Mouse (Mus musculus): ENCODE measurements around the gene Wasl.

Gene Wasl

DNA sequence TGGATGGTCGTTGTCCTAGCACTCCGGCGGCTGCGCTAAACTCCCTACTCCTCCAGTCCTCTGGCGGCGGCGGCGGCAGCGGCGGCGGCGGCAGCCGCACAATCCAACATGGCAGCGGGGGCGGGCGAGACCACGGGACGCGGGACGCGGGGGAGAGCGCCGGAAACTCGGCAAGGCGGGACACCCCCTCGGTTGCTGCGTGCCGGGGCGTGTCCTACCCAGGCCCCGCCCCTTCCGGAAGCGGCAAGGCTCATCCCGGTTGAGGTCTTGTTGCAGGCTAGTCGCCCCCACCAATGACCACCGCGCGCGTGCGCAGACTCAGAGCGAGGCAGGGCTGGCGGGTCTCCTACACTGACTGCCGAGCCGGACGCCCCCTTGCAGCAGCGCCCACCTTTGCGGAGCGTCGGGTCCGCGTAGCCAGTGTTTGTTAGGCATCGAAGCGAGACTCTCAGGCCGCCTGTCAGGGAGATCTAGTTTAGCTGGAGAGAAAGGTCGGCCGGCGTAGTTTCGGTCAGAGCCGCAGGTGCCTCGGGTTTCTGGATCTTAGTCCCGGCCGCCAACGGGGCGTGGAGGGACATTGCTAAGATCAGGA lies at the start of gene Wasl:
Gene Wasl, minus strand, starts transcription at position 143 of the 592 bp plus-strand sequence.
- peak; percentile 99 for DNase-seq (ENCODE audit: low spot score)

DNA sequence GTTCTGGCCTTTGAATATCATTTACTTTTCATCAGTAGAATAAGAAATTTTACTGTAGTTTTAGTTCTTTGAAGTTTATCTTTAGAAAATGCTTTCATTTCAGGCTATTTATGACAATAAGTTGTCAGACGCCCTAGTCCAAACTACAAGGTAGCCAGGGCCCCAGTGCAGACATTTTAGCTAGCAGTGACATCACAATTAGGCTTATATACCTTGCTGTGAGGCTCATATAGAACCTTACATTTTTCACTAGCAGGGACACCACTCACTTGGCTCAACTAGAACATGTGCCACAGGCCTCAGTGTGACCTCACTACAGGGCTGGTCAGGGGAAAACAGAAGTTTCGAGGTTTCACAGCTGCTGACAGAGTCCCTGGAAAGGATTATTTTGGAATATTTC lies 42.7 kb upstream of the Wasl start:
- no peak for DNase-seq (ENCODE audit: low spot score)

DNA sequence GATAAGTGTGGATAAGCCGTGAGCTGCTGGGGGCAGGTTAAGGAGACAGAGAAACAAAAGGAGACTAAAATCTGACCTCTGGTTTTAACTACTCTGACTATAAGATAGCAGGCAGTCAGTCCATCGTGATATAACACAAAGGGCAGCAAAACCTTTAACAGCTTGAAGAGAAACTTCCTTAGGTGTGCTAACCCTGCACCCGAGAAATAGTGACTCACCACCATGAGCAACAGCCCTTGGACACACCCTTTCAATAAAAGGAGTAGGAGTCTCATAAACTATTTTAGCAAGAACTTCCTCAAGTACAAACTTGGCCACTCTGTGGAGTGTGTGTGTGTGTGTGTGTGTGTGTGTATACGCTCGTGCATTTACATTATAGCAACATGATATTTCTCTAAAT lies 42.3 kb upstream of the Wasl start:
- DNase-seq (ENCODE audit: low spot score) = no peak

DNA sequence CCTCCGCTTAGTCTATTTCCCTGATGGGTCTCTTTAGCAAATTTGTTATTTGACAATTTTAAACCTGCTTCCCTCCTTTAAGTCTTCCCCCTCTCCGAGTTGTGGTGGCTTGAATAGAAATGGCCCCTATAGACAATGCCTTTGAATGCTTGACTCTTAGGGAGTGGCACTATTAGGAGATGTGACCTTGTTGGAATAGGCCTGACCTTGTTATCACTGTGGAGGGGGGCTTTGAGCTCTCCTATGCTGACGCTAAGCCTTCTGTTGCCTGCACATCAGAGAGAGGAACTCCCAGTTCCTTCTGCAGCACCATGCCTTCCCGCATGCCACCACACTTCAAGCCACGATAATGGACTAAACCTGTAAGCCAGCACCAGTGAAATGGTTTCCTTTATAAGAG lies 32.4 kb upstream of the Wasl start:
- DNase-seq (ENCODE audit: low spot score) = no peak

DNA sequence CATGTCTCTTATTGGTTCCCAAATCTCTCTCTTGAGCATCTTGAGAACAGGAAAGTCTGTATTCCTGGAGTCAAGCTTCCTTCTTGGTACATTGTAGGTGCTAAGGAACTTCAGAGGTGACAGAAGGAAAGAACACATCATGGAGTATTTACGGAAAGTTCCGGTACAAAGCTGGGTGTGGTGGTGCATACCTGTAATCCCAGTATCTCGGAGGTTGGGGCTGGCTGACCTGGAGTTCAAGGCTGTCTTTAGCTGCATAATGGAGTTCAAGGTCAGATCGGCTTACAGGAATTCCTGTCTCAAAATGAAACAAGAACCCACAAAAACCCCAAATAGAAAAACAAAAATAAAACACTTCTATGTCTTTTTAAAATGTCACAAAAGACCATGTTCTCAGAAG lies 31.3 kb upstream of the Wasl start:
- DNase-seq (ENCODE audit: low spot score) = no peak

DNA sequence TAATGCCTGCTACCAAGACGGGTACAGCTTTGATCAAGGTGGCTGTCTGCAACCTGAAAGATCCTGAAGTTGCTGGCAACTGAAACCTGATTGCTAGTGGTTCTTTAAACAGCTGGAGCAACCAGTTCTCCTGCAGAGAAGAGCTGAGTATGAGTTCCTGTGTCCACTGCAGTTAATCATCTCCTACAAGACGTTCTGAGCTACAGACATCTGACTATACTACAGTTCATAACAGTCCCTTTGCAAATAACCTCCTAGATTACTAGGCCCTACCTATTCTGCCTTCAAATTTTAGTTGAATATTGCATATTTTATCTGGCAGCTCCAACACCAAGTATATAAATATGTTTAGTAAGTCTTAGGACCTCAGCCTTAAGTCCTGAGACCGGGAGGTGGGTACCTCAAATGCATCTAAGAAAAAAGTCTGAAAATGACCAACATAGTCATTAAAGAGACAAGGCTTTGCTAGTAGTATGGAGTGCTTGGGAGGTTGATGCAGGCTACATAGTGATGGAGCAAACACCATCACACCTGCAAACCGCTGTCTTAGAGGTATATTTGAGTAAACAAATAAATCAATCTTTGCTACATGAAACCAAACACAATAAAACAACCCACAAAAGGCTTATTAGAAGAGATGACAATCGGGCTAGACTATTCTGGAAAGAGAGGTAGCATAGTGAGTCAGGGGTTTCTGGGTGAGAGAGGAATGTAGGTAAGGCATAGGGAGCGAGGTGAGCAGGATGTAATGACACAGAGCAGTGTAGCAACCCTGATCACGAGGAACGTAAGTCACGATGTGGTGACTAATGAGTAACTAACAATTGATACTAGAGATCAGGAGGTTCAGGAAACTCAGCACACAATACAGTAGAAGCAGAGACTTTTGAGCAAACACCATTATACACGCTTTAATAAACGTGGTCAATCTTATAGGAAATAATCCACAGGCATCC lies 29.9 kb upstream of the Wasl start:
- DNase-seq (ENCODE audit: low spot score) = no peak

DNA sequence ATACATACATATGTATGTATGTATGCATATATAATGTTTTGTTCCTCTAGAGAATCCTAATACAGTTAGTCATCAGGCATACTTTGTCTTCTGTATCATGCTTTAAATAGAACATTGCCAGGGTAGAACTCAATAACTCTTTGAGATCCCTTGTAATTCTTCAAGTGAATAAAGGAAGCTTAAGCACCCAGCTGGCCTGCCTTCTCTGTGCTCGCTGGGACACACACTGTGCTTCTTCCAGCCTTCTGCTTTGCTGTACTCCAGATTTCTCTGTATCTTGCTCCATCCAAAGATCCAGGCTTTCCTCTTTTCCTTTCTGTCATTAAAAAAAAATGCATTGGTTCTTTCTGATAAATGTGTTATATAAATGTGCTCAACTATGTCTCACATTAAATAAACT lies 23.1 kb upstream of the Wasl start:
- DNase-seq (ENCODE audit: low spot score) = no peak

DNA sequence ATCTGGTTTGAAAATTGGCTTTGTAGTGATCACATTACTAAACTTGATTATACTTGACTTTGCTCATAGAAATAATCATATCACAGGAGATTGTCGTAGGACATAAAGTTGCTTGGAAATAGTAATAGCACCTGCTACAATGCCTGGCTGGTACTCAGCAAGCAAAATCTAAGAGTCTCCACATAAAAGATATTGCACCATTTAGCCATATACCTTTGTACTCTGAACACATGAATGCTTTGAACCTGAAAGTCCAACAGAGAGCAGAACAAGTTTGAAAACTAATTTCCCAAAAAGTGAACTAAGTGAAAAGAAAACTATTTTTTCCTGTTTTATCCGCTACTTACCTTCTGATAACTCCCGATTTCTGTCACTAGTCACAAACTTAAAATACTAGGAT lies 18.3 kb upstream of the Wasl start:
- DNase-seq (ENCODE audit: low spot score) = no peak

DNA sequence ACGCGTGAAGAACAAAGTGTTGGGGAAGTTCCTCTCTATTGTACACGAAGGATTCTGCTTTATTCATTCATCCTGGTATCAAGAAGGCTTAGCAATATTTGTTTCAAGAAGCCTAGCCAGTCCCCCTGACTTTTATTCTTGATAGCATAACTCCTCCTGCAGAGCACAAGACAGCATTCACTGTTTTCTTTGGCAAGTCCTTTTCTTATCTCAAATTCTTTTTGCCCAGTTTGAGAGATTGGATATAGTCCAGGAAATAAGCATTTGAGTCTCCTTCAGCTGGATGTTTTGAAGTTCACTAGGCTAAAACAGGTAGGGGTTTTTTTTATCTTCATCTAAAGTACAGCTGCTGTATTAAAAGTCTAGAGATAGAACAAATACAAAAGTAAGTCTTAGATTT lies 3.0 kb upstream of the Wasl start:
- DNase-seq (ENCODE audit: low spot score) = no peak

DNA sequence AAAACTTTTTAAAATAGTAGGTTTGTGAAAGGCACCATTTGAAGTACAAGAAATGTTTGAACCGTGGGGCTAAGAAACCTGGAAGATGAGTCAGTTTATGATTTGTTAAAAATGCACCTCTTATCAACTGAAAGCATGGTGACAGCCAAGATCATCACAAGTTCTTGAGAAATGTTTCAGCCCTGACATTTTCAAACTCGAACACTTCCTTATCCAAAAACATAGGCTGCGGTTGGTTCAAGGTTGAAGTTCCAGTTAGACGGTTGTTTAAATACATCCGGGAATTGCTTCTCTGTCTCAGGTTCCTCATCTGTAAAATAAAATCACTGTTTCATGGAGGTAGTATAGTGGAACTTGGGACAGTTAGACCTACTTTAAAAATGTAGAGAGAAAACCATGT lies 1.4 kb upstream of the Wasl start:
- no peak for DNase-seq (ENCODE audit: low spot score)

DNA sequence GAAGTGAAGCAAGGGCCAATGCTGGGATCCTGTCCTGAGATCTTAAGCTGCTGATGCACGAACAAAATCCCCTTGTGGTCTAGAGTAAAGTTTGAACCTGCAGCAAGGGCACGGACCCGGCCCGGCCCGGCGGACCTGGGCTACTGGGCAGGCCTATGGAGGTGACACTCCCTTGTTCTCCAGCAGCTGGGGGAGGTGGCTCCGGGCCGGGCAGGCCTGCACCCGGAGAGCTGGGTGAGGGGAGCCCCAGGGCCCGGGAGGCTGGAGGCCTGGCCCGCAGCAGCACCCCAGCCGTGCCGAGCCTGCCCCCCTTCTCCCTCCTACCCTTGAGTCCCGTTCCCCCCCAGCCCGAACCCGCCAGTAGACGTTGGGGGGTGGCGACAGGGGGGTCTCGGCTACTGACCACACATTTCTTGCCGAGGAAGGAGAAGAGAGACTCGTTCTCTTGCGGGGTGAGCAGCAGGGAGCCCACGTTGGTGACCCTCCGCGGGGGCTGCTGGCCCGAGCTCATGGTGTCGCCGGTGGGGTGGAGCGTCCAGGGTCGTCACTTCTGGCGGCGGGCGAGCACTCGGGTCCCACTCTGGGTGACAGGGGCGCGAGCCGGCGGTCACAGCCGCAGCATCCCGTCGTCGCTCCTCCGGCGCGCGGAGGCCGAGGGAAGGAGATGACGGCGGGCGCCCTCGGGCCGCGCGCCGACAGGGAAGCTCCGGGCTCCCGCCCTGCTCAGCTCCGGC lies 509 bp downstream of the Wasl start:
- DNase-seq (ENCODE audit: low spot score) = peak; percentile 69

DNA sequence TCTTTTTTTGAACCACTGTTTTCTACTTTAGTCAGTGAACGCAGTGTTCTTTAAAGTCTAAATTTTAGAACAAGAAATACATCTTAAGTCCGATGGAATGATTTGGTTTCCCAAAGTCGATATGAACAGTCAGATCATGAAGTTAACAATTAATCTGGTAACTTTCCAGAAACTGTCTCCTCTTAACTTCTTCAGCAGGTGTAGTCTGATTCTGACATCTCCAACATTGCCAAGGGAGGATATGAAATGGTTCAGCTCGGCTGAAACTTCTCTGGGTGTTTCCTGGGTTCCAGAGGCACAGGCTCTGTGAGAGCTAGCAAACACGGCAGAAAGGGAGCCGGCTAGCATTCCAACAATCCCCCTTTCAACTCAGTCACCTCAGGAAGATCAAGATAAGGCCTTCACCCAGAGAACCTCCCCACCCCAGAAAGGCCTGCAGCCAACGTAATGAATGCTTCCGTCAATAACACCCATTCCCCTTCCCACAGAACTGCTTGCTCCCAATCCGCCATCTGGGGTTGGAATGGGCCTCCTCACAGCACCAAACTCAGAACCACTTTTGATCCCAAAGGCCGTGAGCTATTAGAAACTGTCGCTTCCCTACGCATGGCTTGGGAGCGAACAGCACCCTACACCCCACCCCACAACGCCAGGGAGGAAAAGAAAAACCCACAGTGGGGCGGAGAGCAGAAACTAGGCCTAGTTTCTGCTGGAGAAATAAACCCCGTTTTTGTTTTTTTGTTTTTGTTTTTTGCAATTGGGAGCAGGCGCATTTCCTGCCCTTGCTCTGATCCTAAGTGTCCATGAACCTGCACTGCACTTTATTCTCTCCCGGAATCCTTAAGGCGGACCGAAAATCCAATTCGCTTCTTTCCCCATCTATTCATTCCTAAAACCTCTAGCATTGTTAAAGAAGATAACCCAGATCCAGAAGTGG lies 1.3 kb downstream of the Wasl start:
- DNase-seq (ENCODE audit: low spot score) = peak; percentile 45

DNA sequence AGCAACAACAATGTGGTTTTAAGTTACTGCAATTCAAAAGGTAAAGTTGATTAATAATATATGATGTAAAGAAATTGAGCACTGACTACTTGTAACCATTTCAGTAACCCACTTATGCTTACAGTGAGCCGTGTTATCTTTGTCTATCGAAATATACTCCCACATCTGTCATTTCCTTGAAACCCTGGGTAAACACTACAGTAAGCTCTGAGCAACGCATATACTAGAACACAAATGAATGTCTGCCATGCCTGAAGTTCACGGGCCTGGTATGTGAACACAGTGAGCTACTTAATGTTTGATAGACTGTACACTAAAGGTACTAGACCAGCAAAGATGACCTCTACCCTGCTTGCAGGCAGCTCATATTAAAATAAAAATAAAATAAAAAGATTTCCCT lies 2.3 kb downstream of the Wasl start:
- no peak for DNase-seq (ENCODE audit: low spot score)

DNA sequence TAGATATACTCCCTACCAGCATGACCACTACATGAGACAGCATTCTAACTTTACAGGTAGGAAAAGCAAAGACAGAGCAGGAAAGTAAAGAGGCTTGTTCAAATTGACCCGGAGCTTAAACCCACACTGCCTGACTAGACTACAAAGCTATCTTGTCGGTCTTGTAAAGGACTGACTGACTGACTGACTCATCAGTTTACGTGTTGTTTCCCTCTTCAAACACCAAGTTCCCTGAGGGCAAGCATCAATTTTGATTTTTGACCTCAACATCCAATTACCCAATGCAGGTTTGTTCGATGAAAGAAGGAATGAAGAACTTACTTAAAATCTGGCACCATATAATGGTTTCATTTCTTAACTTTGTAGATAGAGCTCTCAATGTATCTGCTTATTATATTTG lies 2.9 kb downstream of the Wasl start:
- no peak for DNase-seq (ENCODE audit: low spot score)

DNA sequence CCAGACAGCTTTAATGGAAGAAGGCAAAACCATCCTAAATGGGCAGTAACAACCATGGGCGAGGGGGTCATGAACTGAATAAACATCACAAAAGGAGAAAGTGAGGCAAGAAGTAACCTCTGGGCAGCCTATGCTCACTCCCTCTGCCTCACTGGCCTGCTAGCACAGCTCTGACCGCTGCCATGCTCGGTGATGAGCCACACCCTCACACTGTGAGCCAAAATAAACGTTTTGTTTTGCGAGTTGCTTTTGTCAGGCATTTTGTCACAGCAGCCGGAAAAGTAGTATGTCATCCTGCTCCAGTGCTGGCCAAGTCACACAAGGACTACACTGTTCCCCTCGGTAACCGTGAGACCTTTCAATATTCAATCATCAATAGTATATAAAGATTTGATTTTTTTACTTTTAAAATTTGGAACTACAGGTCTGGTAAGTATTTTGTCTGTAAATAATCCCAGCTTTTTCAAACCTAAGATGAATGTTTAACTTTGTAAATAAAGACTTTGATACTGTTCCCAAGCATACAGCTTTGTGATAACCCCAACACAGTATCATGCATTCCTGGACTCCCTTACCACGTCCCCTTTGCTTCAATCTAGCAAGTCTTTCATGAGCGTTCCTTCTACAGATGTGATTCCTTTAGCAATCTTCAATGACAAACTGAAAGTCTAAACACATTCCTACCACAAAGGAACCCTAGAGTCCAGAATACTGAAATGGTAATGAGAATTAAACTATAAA lies 7.0 kb downstream of the Wasl start:
- DNase-seq (ENCODE audit: low spot score) = no peak

DNA sequence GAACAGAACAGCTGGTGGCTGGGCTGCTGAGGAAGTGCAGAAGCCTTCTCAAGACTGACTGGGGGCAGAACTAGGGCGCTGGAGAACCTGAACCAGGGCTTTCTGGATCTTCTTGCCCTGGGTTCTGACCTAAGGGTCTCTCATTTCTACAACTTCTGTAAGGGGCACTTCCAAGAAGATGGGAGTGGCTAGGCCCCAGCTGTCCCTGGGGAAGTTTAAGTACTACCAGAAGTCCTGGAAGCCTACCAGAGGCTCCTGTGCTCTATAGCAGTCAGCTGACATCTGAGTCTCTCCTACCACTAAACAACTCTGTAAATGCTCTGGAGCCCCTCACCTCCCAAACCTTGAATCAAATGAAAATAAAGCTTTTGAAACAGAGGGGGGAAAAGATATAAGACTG lies 8.7 kb downstream of the Wasl start:
- no peak for DNase-seq (ENCODE audit: low spot score)

DNA sequence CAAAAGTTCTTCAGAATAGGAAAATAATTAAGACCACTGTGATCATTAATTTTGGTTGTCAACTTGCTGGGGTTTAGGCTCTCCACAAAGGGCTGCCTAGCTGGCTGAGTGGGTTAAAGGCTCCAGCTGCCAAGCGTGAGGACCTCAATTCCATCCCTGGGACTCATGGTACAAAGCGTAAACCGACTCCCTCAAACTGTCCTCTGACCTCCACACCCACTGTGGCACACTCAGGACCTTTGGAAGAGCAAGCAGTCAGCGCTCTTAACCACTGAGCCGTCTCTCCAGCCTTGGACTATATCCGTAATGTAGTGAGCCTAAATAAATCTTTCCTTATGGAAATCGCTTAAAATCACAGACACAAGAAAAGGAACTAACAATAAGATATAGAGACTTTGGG lies 13.3 kb downstream of the Wasl start:
- no peak for DNase-seq (ENCODE audit: low spot score)

DNA sequence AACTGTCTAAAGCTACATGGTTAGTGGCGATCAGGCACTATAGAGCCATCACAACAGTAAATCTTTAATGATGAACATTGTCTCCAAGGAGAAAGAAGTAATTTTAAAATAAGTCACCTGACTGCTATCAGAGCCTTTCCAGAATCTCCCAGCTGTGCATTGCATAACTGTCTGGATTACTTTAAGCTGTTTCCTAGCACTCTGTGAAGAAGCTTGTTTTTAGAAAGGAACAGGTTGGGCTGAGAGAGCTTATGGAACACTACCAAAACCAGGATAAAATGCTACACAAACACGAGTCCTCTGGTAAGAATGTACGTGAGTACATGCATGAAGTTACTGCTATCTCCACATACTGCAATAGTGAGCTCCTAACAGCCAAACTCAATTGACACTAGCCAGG lies 14.1 kb downstream of the Wasl start:
- DNase-seq (ENCODE audit: low spot score) = no peak

DNA sequence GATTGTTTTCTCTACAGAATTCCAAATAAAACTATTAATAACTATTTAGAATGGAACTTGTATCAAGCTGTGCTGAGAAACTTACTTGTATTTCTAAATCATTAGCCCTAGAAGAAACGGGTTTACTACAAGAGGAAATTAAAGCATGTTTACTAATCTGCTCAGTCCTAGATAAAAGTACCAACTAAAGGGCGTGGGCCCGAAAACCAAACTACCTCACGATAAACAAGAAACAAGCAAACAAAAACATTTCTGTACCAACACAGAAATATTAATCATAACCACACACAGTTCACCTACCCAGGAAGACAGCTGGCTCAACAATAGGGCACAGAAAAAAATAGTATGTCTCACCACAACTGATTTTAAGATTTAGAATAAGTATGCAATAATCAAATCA lies 16.4 kb downstream of the Wasl start:
- DNase-seq (ENCODE audit: low spot score) = no peak

DNA sequence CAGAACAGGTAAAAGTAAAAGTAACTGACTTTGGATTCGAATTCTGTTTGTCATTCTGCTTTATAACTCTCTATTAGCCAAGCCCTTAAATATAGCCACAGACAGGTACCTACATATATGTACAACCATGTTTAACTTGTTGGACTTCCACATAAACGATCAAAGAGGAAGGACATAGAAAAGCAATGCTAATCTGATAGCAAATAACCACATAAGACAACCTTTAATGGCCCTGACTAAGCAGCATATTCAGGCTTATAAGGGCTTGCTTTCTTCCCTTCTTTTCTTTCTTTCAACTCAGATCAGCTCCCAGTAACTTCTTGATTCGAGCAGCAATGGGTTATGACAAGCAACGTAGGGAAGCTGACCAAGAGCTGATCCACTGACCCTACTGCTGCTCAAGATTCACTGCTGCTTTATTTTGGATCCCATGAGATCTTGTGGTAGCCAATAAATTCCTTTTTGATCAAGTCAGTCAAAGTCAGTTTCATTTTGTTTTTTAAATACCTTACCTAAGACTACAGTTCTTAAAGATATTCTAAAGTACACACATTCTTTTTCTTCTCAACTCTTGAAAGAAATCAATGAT lies 17.6 kb downstream of the Wasl start:
- DNase-seq (ENCODE audit: low spot score) = no peak

All from testis, postnatal 10 days (tissue).